Mouse (Mus musculus) 3T3-L1 (cell line): ENCODE measurements around the gene Syn3.

ENCODE experiments used
- DNase-seq: peaks from one replicate; pipeline ENCODE4 v3.0.0-alpha.2; 2015; ENCODE audit warnings: low read depth, low spot score

Syn3 gene

GRCm38 (mm10) chr10:86218984-86219383 lies 279.7 kb downstream of the Syn3 start:
- peak; percentile 19 for DNase-seq

- no peak for DNase-seq
These were observed 281.9 kb downstream of the Syn3 start for GRCm38 (mm10) chr10:86216836-86217235.

- DNase-seq = no peak
These were observed 286.6 kb downstream of the Syn3 start for GRCm38 (mm10) chr10:86212062-86212461.

GRCm38 (mm10) chr10:86203915-86204314 lies 294.8 kb downstream of the Syn3 start:
- peak; percentile 47 for DNase-seq

- DNase-seq = peak; percentile 55
These were observed 295.5 kb downstream of the Syn3 start for GRCm38 (mm10) chr10:86203175-86203574.

GRCm38 (mm10) chr10:86201826-86202225 lies 296.9 kb downstream of the Syn3 start:
- no peak for DNase-seq

- peak; percentile 31 for DNase-seq
These were observed 297.7 kb downstream of the Syn3 start for GRCm38 (mm10) chr10:86201006-86201405.

- no peak for DNase-seq
These were observed 302.2 kb downstream of the Syn3 start for GRCm38 (mm10) chr10:86196414-86197025.

GRCm38 (mm10) chr10:86194722-86195121 lies 304.0 kb downstream of the Syn3 start:
- DNase-seq = no peak

GRCm38 (mm10) chr10:86193863-86194434 lies 304.7 kb downstream of the Syn3 start:
- DNase-seq = no peak

- no peak for DNase-seq
These were observed 310.1 kb downstream of the Syn3 start for GRCm38 (mm10) chr10:86188614-86189013.

- no peak for DNase-seq
These were observed 310.8 kb downstream of the Syn3 start for GRCm38 (mm10) chr10:86187881-86188280.

GRCm38 (mm10) chr10:86183148-86183885 lies 315.4 kb downstream of the Syn3 start:
- peak; percentile 72 for DNase-seq

GRCm38 (mm10) chr10:86182183-86182805 lies 316.4 kb downstream of the Syn3 start:
- DNase-seq = peak; percentile 67

- peak; percentile 60 for DNase-seq
These were observed 322.3 kb downstream of the Syn3 start for GRCm38 (mm10) chr10:86176411-86176810.

- no peak for DNase-seq
These were observed 324.7 kb downstream of the Syn3 start for GRCm38 (mm10) chr10:86174017-86174416.

GRCm38 (mm10) chr10:86173284-86173683 lies 325.4 kb downstream of the Syn3 start:
- DNase-seq = peak; percentile 82

GRCm38 (mm10) chr10:86171246-86171645 lies 327.4 kb downstream of the Syn3 start:
- peak; percentile 97 for DNase-seq

- DNase-seq = no peak
These were observed 330.6 kb downstream of the Syn3 start for GRCm38 (mm10) chr10:86168084-86168483.

- DNase-seq = peak; percentile 65
These were observed 331.8 kb downstream of the Syn3 start for GRCm38 (mm10) chr10:86166854-86167268.

- DNase-seq = no peak
These were observed 334.6 kb downstream of the Syn3 start for GRCm38 (mm10) chr10:86164098-86164497.

- peak; percentile 74 for DNase-seq
These were observed 336.9 kb downstream of the Syn3 start for GRCm38 (mm10) chr10:86161783-86162271.
